Mouse (Mus musculus) limb, embryonic 15.5 days (tissue): ENCODE data around the gene Aplf. TPM values are rescaled to one million over a fixed set of nuclear protein-coding genes. Genes with fewer than 3 reads are reported as not detected.
A peak's percentile ranks its signal among the peaks of the same experiment; 100 is the strongest.

Experiments
- ATAC-seq: fragments of 200-750 bp; cut with Nextera tagmentation; 2 replicates; pipeline ENCODE4 v1.8.0; 2017; ENCODE audit warnings: low read depth, moderate TSS enrichment; ENCODE audit not compliant: insufficient number of reproducible peaks, low FRiP score, low TSS enrichment
- H3K27ac ChIP-seq: fragments of 300-500 bp; sonication (generic); 2 replicates; pipeline ENCODE4 v1.5.1; 2015; ENCODE audit warnings: moderate library complexity, mild to moderate bottlenecking, inconsistent platforms
- H3K27me3 ChIP-seq: fragments of 300-500 bp; sonication (generic); 2 replicates; pipeline ENCODE4 v1.6.1; 2015; ENCODE audit warnings: inconsistent platforms
- H3K36me3 ChIP-seq: fragments of 300-500 bp; sonication (generic); 2 replicates; pipeline ENCODE4 v1.6.1; 2015; ENCODE audit warnings: inconsistent platforms
- H3K4me1 ChIP-seq: fragments of 300-500 bp; sonication (generic); 2 replicates; pipeline ENCODE4 v1.6.1; 2015; ENCODE audit warnings: inconsistent platforms
- H3K4me2 ChIP-seq: fragments of 300-500 bp; sonication (generic); 2 replicates; pipeline ENCODE4 v1.6.1; 2015; ENCODE audit warnings: mild to moderate bottlenecking, inconsistent platforms
- H3K4me3 ChIP-seq: fragments of 300-500 bp; sonication (generic); 2 replicates; pipeline ENCODE4 v1.5.1; 2015; ENCODE audit warnings: mild to moderate bottlenecking, inconsistent platforms
- H3K9ac ChIP-seq: fragments of 300-500 bp; sonication (generic); 2 replicates; pipeline ENCODE4 v1.6.1; 2015; ENCODE audit warnings: inconsistent platforms
- H3K9me3 ChIP-seq: fragments of 300-500 bp; sonication (generic); 2 replicates; pipeline ENCODE4 v1.6.1; 2016; ENCODE audit warnings: inconsistent platforms
- WGBS: fragments of 180-500 bp; shearing (Covaris S2); methylation state at CpG from one replicate; pipeline ENCODE4 v1.1.7; 2015; 5-methylcytosine and 5-hydroxymethylcytosine counted together
- polyA plus RNA-seq: library from polyadenylated mRNA; unstranded; fragments of >200 nt; fragmentation: Nextera tagmentation; extraction: Ambion mirVana; gene quantifications from 2 replicates; pipeline ENCODE4 v1.2.1, GENCODE M21; 2015

The Aplf gene
- polyA plus RNA-seq, 1 experiment from 2014 or later = 15.1 TPM

- Histone ChIP-seq H3K9me3 (no peaks in the 10 kb centered on the region), H3K4me3 (no peak overlapping the region), H3K4me1 (0 out of 2 replicates have a peak, but pooled peaks cover 8% of the 10 kb centered on the region), H3K36me3 (no peaks in the 10 kb centered on the region), H3K9ac (no peak overlapping the region), H3K27ac (peak overlapping the region; percentile 22; the same call in 1 of the 2 replicates), H3K4me2 (no peak overlapping the region), H3K27me3 (no peaks in the 10 kb centered on the region)
- WGBS = 36% methylated on average over 3 of the region's 3 CpGs
- ATAC-seq = peak; percentile 79; the same call in 1 of the 2 replicates
Observed at GRCm38 (mm10) chr6:87621281-87621680, 50.7 kb downstream of the Aplf start.

GRCm38 (mm10) chr6:87618021-87618420 lies 54.0 kb downstream of the Aplf start:
- no peaks in the 10 kb centered on the region for H3K36me3 ChIP-seq
- no peak overlapping the region for H3K4me3 ChIP-seq
- 79% methylated on average over 8 of the region's 8 CpGs for WGBS
- 0 out of 2 replicates have a peak, but pooled peaks cover 8% of the 10 kb centered on the region for H3K4me1 ChIP-seq
- H3K4me2 ChIP-seq = no peak overlapping the region
- H3K9me3 ChIP-seq = no peaks in the 10 kb centered on the region
- H3K9ac ChIP-seq = no peak overlapping the region
- ATAC-seq = no peak
- no peaks in the 10 kb centered on the region for H3K27me3 ChIP-seq
- no peak overlapping the region for H3K27ac ChIP-seq

GRCm38 (mm10) chr6:87615696-87616083 lies 56.3 kb downstream of the Aplf start:
- Histone ChIP-seq H3K4me3 (no peak overlapping the region), H3K4me2 (no peak overlapping the region), H3K27me3 (no peaks in the 10 kb centered on the region), H3K36me3 (no peaks in the 10 kb centered on the region), H3K9me3 (no peaks in the 10 kb centered on the region), H3K27ac (no peak overlapping the region), H3K9ac (no peak overlapping the region), H3K4me1 (0 out of 2 replicates have a peak, but pooled peaks cover 3% of the 10 kb centered on the region)
- WGBS = 86% methylated on average over 14 of the region's 14 CpGs
- no peak for ATAC-seq

GRCm38 (mm10) chr6:87614794-87615695 lies 56.9 kb downstream of the Aplf start:
- Histone ChIP-seq H3K4me1 (0 out of 2 replicates have a peak, but pooled peaks cover 3% of the 10 kb centered on the region), H3K27me3 (no peaks in the 10 kb centered on the region), H3K9ac (no peak overlapping the region), H3K9me3 (no peaks in the 10 kb centered on the region), H3K4me3 (no peak overlapping the region), H3K27ac (no peak overlapping the region), H3K4me2 (no peak overlapping the region), H3K36me3 (no peaks in the 10 kb centered on the region)
- no peak for ATAC-seq
- WGBS = 64% methylated on average over 11 of the region's 11 CpGs

GRCm38 (mm10) chr6:87599825-87600224 lies 72.2 kb downstream of the Aplf start:
- Histone ChIP-seq H3K4me1 (no peaks in the 10 kb centered on the region; the same call in 1 of the 2 replicates), H3K27ac (no peak overlapping the region), H3K4me2 (no peak overlapping the region), H3K36me3 (no peaks in the 10 kb centered on the region), H3K9me3 (no peaks in the 10 kb centered on the region), H3K9ac (no peak overlapping the region), H3K4me3 (no peak overlapping the region), H3K27me3 (no peaks in the 10 kb centered on the region)
- no peak for ATAC-seq

GRCm38 (mm10) chr6:87597116-87597833 lies 74.7 kb downstream of the Aplf start:
- H3K4me1 ChIP-seq = no peaks in the 10 kb centered on the region; the same call in 1 of the 2 replicates
- no peak overlapping the region for H3K27ac ChIP-seq
- H3K9ac ChIP-seq = no peak overlapping the region
- no peak overlapping the region for H3K4me3 ChIP-seq
- no peak overlapping the region for H3K4me2 ChIP-seq
- 0 out of 2 replicates have a peak, but pooled peaks have one; percentile 44 for ATAC-seq
- H3K36me3 ChIP-seq = no peaks in the 10 kb centered on the region
- 56% methylated on average over 10 of the region's 10 CpGs for WGBS
- H3K27me3 ChIP-seq = no peaks in the 10 kb centered on the region
- no peaks in the 10 kb centered on the region for H3K9me3 ChIP-seq

GRCm38 (mm10) chr6:87594188-87594587 lies 77.8 kb downstream of the Aplf start:
- ATAC-seq = no peak
- Histone ChIP-seq H3K36me3 (no peaks in the 10 kb centered on the region), H3K27ac (no peak overlapping the region), H3K4me1 (peaks cover 10% of the 10 kb centered on the region), H3K4me2 (no peak overlapping the region), H3K27me3 (peaks cover 8% of the 10 kb centered on the region; the same call in 1 of the 2 replicates), H3K9ac (no peak overlapping the region), H3K4me3 (no peak overlapping the region), H3K9me3 (no peaks in the 10 kb centered on the region)
- 61% methylated on average over 6 of the region's 6 CpGs for WGBS

GRCm38 (mm10) chr6:87590394-87591281 lies 81.4 kb downstream of the Aplf start, which contains the start of gene Prokr1:
Gene Prokr1, minus strand, starts transcription at chr6:87590743.
- peak within 1 kb of the TSS; percentile 44 for H3K9ac ChIP-seq
- H3K9me3 ChIP-seq = no peaks in the 10 kb centered on the region
- H3K4me3 ChIP-seq = peak within 1 kb of the TSS; percentile 51
- peaks cover 18% of the 10 kb centered on the region; the same call in 1 of the 2 replicates for H3K27me3 ChIP-seq
- H3K4me1 ChIP-seq = peaks cover 10% of the 10 kb centered on the region
- H3K36me3 ChIP-seq = no peaks in the 10 kb centered on the region
- peak; percentile 72 for ATAC-seq
- H3K27ac ChIP-seq = no peak within 1 kb of the TSS
- 1% methylated on average over 34 of the region's 34 CpGs for WGBS
- H3K4me2 ChIP-seq = peak within 1 kb of the TSS; percentile 88

GRCm38 (mm10) chr6:87589718-87590393 lies 82.1 kb downstream of the Aplf start:
- Histone ChIP-seq H3K27me3 (peaks cover 18% of the 10 kb centered on the region; the same call in 1 of the 2 replicates), H3K4me1 (peaks cover 10% of the 10 kb centered on the region), H3K9ac (peak overlapping the region; percentile 44), H3K4me3 (peak overlapping the region; percentile 51), H3K4me2 (peak overlapping the region; percentile 88), H3K9me3 (no peaks in the 10 kb centered on the region), H3K27ac (no peak overlapping the region), H3K36me3 (no peaks in the 10 kb centered on the region)
- no peak for ATAC-seq
- whole genome bisulfite sequencing = 14% methylated on average over 12 of the region's 12 CpGs

GRCm38 (mm10) chr6:87583991-87584390 lies 88.0 kb downstream of the Aplf start:
- 89% methylated on average over 7 of the region's 7 CpGs for WGBS
- Histone ChIP-seq H3K9me3 (no peaks in the 10 kb centered on the region), H3K4me3 (no peak overlapping the region), H3K27ac (no peak overlapping the region), H3K9ac (no peak overlapping the region), H3K4me2 (no peak overlapping the region), H3K27me3 (peaks cover 8% of the 10 kb centered on the region; the same call in 1 of the 2 replicates), H3K36me3 (no peaks in the 10 kb centered on the region), H3K4me1 (peaks cover 11% of the 10 kb centered on the region)
- no peak for ATAC-seq
